Mouse (Mus musculus): Measurements from ENCODE around the gene Klhl31.

Gene Klhl31

DNA sequence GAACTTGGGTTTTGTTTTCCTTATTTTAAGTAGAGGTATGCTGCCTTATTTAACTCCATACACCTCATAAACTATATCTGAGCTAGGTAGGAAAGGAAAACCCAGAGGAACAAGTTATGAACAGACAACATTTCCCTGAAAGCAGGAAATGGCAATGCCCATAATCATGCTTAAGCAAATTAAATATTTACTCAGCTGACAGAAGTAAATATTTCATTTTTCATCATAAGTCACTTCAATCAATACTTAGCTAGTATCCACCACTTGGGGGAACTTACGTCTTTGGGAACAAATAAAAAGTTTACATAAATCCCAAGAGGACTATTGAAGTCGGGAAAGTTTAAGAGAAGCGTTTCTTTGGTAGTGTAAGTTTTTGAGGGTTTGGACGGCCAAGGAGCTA, 67.2 kb downstream of the Klhl31 start:
- DNase-seq (ENCODE audit: low spot score in 2 of 2) = no peak

- no peak for DNase-seq (ENCODE audit: low spot score in 2 of 2)
Observed at GRCm38 (mm10) chr9:77704108-77704507, 67.8 kb downstream of the Klhl31 start.

DNA sequence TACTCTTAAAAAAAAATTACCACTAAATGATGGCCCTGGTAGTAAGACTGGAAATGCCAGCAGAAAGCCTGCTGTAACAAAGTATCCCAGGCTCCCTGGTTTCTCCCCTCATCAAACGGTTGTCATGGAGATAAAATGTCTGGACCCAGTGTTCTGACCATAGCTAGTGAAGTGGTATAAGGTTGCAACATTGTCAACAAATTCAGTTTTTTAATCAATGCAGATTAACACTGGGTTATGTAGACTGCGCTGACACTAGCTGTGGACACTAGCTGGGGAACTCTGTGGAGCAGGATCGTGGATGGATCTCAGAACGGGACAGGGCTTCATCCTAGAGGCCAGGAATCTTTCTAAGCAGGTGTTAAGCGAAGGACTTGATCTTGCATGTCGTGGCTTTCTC, 70.2 kb downstream of the Klhl31 start:
- no peak for DNase-seq (ENCODE audit: low spot score in 2 of 2)

DNA sequence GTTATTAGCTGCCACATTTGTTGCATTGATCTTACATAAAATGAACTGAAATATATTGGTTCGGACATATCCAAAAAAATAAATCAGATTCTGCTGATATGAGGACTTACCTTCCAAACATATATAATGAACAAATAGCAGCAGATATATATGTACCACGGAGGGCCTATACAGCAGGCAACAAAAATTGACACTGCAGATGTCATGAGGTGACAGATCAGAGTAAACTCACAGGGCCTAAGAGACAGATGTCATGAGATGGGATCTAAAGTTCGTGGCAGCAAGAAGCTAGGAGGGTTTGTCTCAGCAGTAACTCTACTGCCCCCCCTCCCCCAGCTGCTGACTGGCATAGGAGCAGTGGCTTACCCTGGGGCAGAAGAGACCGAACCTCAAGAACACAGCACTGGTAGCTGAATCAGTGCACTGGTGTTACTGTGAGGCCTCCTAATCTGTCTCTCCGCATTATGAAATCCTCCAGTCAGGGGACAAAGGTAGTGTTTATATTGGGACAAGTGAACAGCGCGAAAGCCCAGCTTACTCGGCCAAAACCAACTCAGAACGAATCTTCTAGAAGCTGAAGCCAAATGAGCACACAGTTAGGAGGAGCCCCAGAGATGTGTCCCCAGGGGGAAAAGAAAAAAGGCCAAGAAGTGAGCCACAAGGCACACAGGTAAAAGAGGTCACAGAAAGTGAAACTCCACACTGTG, 71.3 kb downstream of the Klhl31 start:
- DNase-seq (ENCODE audit: low spot score in 2 of 2) = no peak

GRCm38 (mm10) chr9:77708950-77709349, 72.7 kb downstream of the Klhl31 start:
- peak in 1 of 2 experiments; percentile 8 for DNase-seq (ENCODE audit: low spot score in 2 of 2)

All from left cerebral cortex, adult 9 months (tissue).